Mouse (Mus musculus) cerebellum, adult (tissue): Measurements from ENCODE around the gene Coa5.

ENCODE experiments used
- ATAC-seq: cut with Nextera tagmentation; 2 replicates; pipeline ENCODE4 v1.9.2; 2017; ENCODE audit warnings: mild to moderate bottlenecking, moderate library complexity, mixed read lengths; ENCODE audit not compliant: insufficient number of reproducible peaks, low FRiP score, low TSS enrichment

Gene Coa5

GRCm38 (mm10) chr1:37429366-37430296 is at the start of gene Coa5, which contains the start of gene Unc50:
TSS of gene Coa5 (minus strand) at chr1:37430103.
TSS of gene Unc50 (plus strand) at chr1:37430139.
- ATAC-seq, result peak; percentile 98

DNA sequence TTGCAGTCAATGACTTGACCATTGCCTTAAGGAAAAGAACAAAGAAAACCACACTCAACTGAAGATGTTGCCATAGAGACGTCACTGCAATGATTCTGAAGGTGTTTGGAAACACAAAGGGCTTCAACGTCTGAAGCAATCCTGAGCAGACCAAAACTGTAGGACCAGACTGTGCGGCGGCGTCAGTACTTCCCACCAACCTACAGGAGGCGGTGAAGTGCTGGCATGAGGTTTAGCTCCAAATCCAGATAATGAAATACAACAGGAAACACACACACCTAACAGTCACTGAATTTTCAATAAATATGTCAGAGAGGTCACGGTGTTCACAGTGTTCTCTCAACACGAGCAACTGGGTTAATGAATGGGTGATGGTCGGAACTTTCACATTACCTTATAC is 49.2 kb upstream of the Coa5 start:
- ATAC-seq, result no peak

- no peak for ATAC-seq
Measured at GRCm38 (mm10) chr1:37478416-37478815, 48.5 kb upstream of the Coa5 start.

DNA sequence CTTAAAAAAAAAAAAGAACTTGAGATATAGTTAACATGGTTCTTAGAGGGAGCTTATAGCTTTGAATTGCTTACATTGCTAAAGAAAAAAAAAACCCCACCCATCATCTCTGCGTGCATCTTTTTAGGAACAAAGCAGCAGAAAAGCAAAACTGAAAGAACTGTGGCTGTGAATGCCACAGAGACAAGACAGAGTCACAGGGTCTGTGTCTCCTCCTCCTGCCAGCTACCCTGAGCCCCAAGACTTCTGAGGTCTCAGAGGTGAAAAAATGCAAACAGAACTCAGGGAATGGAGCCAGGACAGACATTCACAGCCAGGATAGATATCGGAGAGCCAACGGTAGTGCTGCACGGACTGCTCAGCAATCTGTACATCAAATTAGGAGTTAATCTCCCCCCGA is 48.0 kb upstream of the Coa5 start:
- ATAC-seq, result no peak

DNA sequence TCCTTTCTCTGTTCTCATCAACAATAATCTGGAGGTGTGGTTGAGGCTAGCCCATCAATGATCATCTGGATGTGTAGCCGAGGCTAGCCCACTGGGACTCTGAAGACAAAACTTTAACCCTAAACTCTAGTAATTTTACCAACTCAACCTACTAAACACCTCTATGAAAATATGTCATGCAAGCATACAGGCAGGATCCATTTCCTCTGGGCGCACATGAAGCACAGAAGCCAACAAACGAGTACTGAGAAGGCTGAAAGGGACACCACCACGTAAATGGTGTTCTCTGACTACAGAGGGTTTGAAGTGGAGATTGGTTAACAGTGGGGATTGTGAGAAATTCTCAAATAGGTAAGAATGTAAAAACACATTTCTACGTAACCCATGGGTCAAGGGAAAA is 47.3 kb upstream of the Coa5 start:
- ATAC-seq, result no peak

- ATAC-seq, result no peak
Measured at GRCm38 (mm10) chr1:37475312-37475711, 45.4 kb upstream of the Coa5 start.

- ATAC-seq, result no peak
Measured at GRCm38 (mm10) chr1:37474634-37475190, 44.8 kb upstream of the Coa5 start.

DNA sequence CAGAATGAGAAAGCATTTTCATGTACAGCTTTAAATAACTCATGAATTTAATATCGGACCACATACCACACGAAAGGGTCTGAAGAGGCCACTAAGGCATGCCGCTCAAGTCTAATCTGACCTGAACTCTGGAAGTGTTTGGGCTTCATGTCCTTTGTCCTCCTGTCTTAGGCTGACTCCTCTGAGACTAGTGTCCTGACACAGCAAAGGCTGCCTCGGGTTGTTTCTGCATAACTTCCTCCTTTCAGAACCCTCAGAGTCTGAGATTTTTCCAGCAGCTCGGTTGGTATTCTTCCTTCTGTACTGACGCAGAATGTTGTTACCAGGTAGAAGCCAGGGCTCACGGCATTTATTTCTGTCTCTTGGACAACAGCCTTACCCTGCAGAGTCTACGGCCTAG is 44.1 kb upstream of the Coa5 start:
- no peak for ATAC-seq

DNA sequence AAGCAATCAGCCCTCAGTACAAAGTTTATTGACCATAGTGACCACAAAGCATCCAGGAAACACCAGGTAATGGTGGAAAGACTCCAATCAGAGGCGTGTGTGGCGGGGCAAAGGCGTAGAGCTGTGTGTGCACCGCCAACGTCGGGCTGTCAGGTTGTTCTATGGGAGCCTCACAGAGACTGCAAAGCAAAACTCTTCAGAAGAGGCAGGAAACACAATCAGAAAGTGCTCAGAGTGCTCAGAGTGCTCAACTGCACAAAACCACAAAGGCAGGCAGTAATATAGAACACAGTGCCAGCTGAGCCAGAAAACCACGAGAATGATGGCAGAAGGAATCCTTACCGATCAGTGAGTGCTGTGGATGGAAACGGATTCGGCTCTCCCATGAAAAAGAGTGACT is 43.3 kb upstream of the Coa5 start:
- no peak for ATAC-seq

- ATAC-seq, result no peak
Measured at GRCm38 (mm10) chr1:37471179-37472148, 41.6 kb upstream of the Coa5 start.

DNA sequence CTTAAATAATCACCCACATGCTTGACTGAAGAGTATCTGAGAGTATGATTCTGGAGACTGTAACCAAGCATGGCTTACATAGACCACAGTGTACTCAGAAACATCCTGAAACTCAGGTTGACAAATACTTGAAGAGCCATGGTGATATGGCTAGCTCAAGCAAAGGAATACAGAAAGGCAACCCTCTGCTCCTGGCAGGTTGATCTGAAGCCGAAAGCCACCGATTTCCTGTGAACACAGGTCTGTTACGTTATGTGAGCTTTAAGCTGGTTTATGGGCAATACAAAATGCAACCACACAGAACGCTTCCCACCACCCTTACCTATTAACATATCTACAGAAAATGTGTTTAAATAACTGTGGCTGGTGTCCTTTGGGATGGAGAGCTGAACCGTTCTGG is 39.1 kb upstream of the Coa5 start:
- ATAC-seq, result no peak

DNA sequence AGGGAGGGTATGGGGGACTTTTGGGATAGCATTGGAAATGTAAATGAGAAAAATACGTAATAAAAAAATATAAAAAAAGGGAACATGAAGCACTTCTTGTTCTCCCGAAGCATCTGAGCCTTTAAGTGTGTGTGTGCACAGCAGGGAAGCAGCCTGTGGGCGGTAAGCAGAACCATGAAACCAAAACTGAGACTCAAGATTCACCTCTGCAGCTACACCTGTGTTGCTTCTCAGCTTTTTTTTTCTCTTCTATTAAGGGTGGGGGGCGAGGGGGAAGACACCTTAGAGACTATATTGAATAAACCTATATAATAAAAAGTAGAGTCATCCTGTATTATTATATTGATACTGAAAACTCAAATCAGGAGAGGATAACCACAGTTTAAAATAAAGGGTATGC is 37.9 kb upstream of the Coa5 start:
- ATAC-seq, result no peak

GRCm38 (mm10) chr1:37466322-37466995 is 36.6 kb upstream of the Coa5 start:
- ATAC-seq, result no peak

- no peak for ATAC-seq
Measured at GRCm38 (mm10) chr1:37464878-37465452, 35.1 kb upstream of the Coa5 start.

DNA sequence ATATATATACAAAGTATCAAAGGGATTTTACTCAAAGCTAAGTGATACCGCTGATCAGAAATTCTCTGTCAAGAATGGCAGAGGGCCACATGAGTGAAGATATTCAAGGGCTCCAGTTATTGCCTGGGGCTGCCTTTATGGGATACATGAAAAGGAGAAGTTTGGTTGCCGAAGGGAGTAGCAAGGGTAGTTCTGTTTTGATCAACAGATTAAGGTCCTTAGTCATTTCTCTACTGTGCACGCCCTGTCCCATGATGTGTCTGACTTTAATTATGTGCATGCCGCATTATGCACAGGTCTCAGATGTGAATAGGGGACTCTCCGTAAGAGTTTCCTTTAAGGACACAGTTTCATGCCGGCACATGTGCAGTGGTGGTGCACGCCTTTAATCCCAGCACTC is 27.6 kb upstream of the Coa5 start:
- no peak for ATAC-seq

DNA sequence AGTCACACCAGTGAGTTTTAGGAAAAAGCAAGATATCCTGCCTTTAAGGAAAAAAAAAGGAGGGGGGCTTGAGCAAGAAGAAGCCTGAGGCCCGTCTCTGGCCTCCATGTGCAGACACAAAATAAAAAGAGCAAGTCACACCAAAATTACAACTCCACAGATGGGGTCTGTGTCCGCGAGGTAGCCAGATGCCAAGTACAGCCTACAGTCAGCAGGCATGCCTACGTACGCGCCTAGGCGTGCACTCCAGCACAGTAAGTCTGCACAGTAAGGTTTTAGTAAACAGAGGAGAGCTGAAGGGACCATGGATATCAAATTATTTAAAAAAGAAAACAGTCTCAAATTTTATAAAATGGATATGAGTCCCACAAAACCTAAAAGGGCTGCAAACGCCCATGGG is 21.4 kb upstream of the Coa5 start:
- no peak for ATAC-seq

GRCm38 (mm10) chr1:37448361-37449095 is 18.6 kb upstream of the Coa5 start:
- no peak for ATAC-seq

DNA sequence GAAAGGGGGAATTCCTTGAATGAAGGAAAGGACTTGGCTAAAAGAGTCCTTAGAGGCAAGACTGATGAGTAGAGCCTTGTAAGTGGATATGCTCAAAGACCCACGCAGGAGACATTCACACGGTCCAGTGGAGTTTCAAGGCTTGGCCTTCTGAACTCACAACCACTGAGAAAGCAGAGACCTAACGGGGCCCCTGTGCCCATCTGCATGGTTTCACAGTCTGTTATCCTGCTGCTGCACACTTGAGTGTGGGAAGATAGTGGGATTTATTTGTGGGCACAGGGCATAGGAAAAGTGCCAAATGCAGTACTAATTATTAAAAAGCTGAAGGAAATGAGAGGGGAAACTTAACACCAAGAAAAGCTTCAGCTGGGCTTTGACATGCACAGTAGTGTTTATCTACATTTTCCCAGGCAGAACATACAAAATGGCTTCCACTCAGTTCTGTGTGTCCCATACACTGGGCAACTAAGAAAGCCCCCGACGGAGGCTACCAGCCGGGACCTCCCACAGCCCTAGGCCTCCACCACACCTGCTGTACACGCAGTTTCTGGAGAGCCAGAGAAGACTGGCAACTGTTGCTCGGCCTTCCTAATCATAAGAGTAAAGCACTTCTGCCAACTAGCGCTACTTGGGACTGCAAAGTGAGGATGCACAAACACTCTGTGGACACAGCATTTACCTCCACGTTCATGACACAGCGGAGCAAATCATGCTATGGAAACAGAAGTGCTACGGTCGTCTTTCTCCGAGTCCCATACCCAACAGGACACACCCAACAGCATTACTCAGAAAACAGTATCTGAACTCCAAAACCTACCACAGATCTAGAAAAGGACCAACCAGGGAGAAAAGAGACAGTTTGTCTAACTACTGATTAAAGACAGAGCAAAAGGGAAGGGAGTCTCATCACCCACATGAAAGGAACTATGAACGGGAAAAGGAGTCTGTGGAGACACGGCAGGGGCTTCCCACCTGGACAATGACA is 13.2 kb upstream of the Coa5 start:
- no peak for ATAC-seq
